Mouse (Mus musculus): Measurements from ENCODE around the gene Klk12. TPM values are rescaled to one million over a fixed set of nuclear protein-coding genes. Genes with fewer than 3 reads are reported as not detected.

Klk12 gene
- total and polyA plus RNA-seq, 3 experiments, result not detected

- H3K4me3 ChIP-seq (ENCODE audit: low read depth, low read length), result no peak overlapping the region
- DNase-seq (ENCODE audit: low spot score) (no peak), ATAC-seq (ENCODE audit: extremely low read depth, insufficient number of reproducible peaks, low FRiP score, poor library complexity, severe bottlenecking) (no peak)
- no peaks in the 10 kb centered on the region for H3K36me3 ChIP-seq (replicated peaks)
- TF ChIP-seq GATA2 (IDR thresholded peaks at IDR 0.05; ENCODE audit: borderline replicate concordance, low read depth, low read length), result no peak
- no peak for TF ChIP-seq TAL1 (conservative IDR thresholded peaks at IDR 0.05; ENCODE audit: low read depth, low read length)
- TF ChIP-seq GATA1 (IDR thresholded peaks at IDR 0.05; ENCODE audit: borderline replicate concordance, low read length), result no peak
- no peak for TF ChIP-seq POLR2AphosphoS5 (IDR thresholded peaks at IDR 0.05; ENCODE audit: insufficient replicate concordance, low read depth, low read length)
- TF ChIP-seq CTCF (IDR thresholded peaks at IDR 0.05; ENCODE audit: low read depth, low read length), result no peak
- 0 out of 2 replicates have a peak, but pooled peaks cover 2% of the 10 kb centered on the region for H3K4me1 ChIP-seq (ENCODE audit: insufficient read depth, low read depth, low read length)
- H3K27me3 ChIP-seq (ENCODE audit: insufficient read depth, low read length), result no peaks in the 10 kb centered on the region; the same call in 1 of the 2 replicates
- H3K9me3 ChIP-seq (replicated peaks), result peaks cover 10% of the 10 kb centered on the region
Observed at GRCm38 (mm10) chr7:43785286-43785685, 16.6 kb downstream of the Klk12 start.

GRCm38 (mm10) chr7:43788096-43788495 lies 19.4 kb downstream of the Klk12 start:
- no peaks in the 10 kb centered on the region for H3K36me3 ChIP-seq (replicated peaks)
- no peak for DNase-seq (ENCODE audit: low spot score)
- no peaks in the 10 kb centered on the region for H3K4me1 ChIP-seq (ENCODE audit: insufficient read depth, low read depth, low read length)
- peaks cover 3% of the 10 kb centered on the region for H3K9me3 ChIP-seq (replicated peaks)
- no peak for ATAC-seq (ENCODE audit: extremely low read depth, insufficient number of reproducible peaks, low FRiP score, poor library complexity, severe bottlenecking)
- no peaks in the 10 kb centered on the region for H3K27me3 ChIP-seq (ENCODE audit: insufficient read depth, low read length)
- H3K4me3 ChIP-seq (ENCODE audit: low read depth, low read length), result no peak overlapping the region
- TF ChIP-seq POLR2AphosphoS5 (IDR thresholded peaks at IDR 0.05; ENCODE audit: insufficient replicate concordance, low read depth, low read length) (no peak), CTCF (IDR thresholded peaks at IDR 0.05; ENCODE audit: low read depth, low read length) (no peak), GATA1 (IDR thresholded peaks at IDR 0.05; ENCODE audit: borderline replicate concordance, low read length) (no peak), TAL1 (conservative IDR thresholded peaks at IDR 0.05; ENCODE audit: low read depth, low read length) (no peak), GATA2 (IDR thresholded peaks at IDR 0.05; ENCODE audit: borderline replicate concordance, low read depth, low read length) (no peak)

GRCm38 (mm10) chr7:43789295-43789694 lies 20.6 kb downstream of the Klk12 start:
- H3K27me3 ChIP-seq (ENCODE audit: insufficient read depth, low read length), result no peaks in the 10 kb centered on the region
- no peaks in the 10 kb centered on the region for H3K36me3 ChIP-seq (replicated peaks)
- H3K4me3 ChIP-seq (ENCODE audit: low read depth, low read length), result no peak overlapping the region
- DNase-seq (ENCODE audit: low spot score), result no peak
- H3K9me3 ChIP-seq (replicated peaks), result no peaks in the 10 kb centered on the region
- TF ChIP-seq GATA2 (IDR thresholded peaks at IDR 0.05; ENCODE audit: borderline replicate concordance, low read depth, low read length) (no peak), CTCF (IDR thresholded peaks at IDR 0.05; ENCODE audit: low read depth, low read length) (no peak), TAL1 (conservative IDR thresholded peaks at IDR 0.05; ENCODE audit: low read depth, low read length) (no peak), GATA1 (IDR thresholded peaks at IDR 0.05; ENCODE audit: borderline replicate concordance, low read length) (no peak), POLR2AphosphoS5 (IDR thresholded peaks at IDR 0.05; ENCODE audit: insufficient replicate concordance, low read depth, low read length) (no peak)
- H3K4me1 ChIP-seq (ENCODE audit: insufficient read depth, low read depth, low read length), result no peaks in the 10 kb centered on the region
- ATAC-seq (ENCODE audit: extremely low read depth, insufficient number of reproducible peaks, low FRiP score, poor library complexity, severe bottlenecking), result no peak

GRCm38 (mm10) chr7:43791591-43791990 lies 22.9 kb downstream of the Klk12 start, which contains the start of gene Klk9:
Gene Klk9, plus strand, starts transcription at chr7:43791891.
- Histone ChIP-seq H3K4me1 (ENCODE audit: insufficient read depth, low read depth, low read length) (no peaks in the 10 kb centered on the region), H3K27me3 (ENCODE audit: insufficient read depth, low read length) (no peaks in the 10 kb centered on the region), H3K9me3 (replicated peaks) (no peaks in the 10 kb centered on the region), H3K36me3 (replicated peaks) (no peaks in the 10 kb centered on the region), H3K4me3 (ENCODE audit: low read depth, low read length) (no peak within 1 kb of the TSS)
- DNase-seq (ENCODE audit: low spot score) (no peak), ATAC-seq (ENCODE audit: extremely low read depth, insufficient number of reproducible peaks, low FRiP score, poor library complexity, severe bottlenecking) (no peak)
- TF ChIP-seq GATA1 (IDR thresholded peaks at IDR 0.05; ENCODE audit: borderline replicate concordance, low read length), result no peak
- no peak for TF ChIP-seq POLR2AphosphoS5 (IDR thresholded peaks at IDR 0.05; ENCODE audit: insufficient replicate concordance, low read depth, low read length)
- TF ChIP-seq GATA2 (IDR thresholded peaks at IDR 0.05; ENCODE audit: borderline replicate concordance, low read depth, low read length), result no peak
- TF ChIP-seq CTCF (IDR thresholded peaks at IDR 0.05; ENCODE audit: low read depth, low read length), result no peak
- TF ChIP-seq TAL1 (conservative IDR thresholded peaks at IDR 0.05; ENCODE audit: low read depth, low read length), result no peak

GRCm38 (mm10) chr7:43796355-43796754 lies 27.7 kb downstream of the Klk12 start:
- Histone ChIP-seq H3K4me3 (ENCODE audit: low read depth, low read length) (no peak overlapping the region), H3K27me3 (ENCODE audit: insufficient read depth, low read length) (no peaks in the 10 kb centered on the region), H3K9me3 (replicated peaks) (no peaks in the 10 kb centered on the region), H3K36me3 (replicated peaks) (no peaks in the 10 kb centered on the region), H3K4me1 (ENCODE audit: insufficient read depth, low read depth, low read length) (no peaks in the 10 kb centered on the region)
- ATAC-seq (ENCODE audit: extremely low read depth, insufficient number of reproducible peaks, low FRiP score, poor library complexity, severe bottlenecking) (no peak), DNase-seq (ENCODE audit: low spot score) (no peak)
- TF ChIP-seq GATA2 (IDR thresholded peaks at IDR 0.05; ENCODE audit: borderline replicate concordance, low read depth, low read length) (no peak), CTCF (IDR thresholded peaks at IDR 0.05; ENCODE audit: low read depth, low read length) (no peak), GATA1 (IDR thresholded peaks at IDR 0.05; ENCODE audit: borderline replicate concordance, low read length) (no peak), TAL1 (conservative IDR thresholded peaks at IDR 0.05; ENCODE audit: low read depth, low read length) (no peak), POLR2AphosphoS5 (IDR thresholded peaks at IDR 0.05; ENCODE audit: insufficient replicate concordance, low read depth, low read length) (no peak)

- TF ChIP-seq TAL1 (conservative IDR thresholded peaks at IDR 0.05; ENCODE audit: low read depth, low read length) (no peak), GATA1 (IDR thresholded peaks at IDR 0.05; ENCODE audit: borderline replicate concordance, low read length) (no peak), GATA2 (IDR thresholded peaks at IDR 0.05; ENCODE audit: borderline replicate concordance, low read depth, low read length) (no peak), POLR2AphosphoS5 (IDR thresholded peaks at IDR 0.05; ENCODE audit: insufficient replicate concordance, low read depth, low read length) (no peak), CTCF (IDR thresholded peaks at IDR 0.05; ENCODE audit: low read depth, low read length) (no peak)
- no peaks in the 10 kb centered on the region for H3K36me3 ChIP-seq (replicated peaks)
- no peak for ATAC-seq (ENCODE audit: extremely low read depth, insufficient number of reproducible peaks, low FRiP score, poor library complexity, severe bottlenecking)
- H3K9me3 ChIP-seq (replicated peaks), result no peaks in the 10 kb centered on the region
- no peaks in the 10 kb centered on the region for H3K4me1 ChIP-seq (ENCODE audit: insufficient read depth, low read depth, low read length)
- DNase-seq (ENCODE audit: low spot score), result no peak
- no peaks in the 10 kb centered on the region for H3K27me3 ChIP-seq (ENCODE audit: insufficient read depth, low read length)
- no peak within 1 kb of the TSS for H3K4me3 ChIP-seq (ENCODE audit: low read depth, low read length)
Observed at GRCm38 (mm10) chr7:43797333-43797769, 28.7 kb downstream of the Klk12 start, which contains the start of gene Klk8. Gene Klk8, plus strand, starts transcription at chr7:43797577.

All from G1E (cell line).